Mouse (Mus musculus): Measurements from ENCODE around the gene Mgrn1.

DNA sequence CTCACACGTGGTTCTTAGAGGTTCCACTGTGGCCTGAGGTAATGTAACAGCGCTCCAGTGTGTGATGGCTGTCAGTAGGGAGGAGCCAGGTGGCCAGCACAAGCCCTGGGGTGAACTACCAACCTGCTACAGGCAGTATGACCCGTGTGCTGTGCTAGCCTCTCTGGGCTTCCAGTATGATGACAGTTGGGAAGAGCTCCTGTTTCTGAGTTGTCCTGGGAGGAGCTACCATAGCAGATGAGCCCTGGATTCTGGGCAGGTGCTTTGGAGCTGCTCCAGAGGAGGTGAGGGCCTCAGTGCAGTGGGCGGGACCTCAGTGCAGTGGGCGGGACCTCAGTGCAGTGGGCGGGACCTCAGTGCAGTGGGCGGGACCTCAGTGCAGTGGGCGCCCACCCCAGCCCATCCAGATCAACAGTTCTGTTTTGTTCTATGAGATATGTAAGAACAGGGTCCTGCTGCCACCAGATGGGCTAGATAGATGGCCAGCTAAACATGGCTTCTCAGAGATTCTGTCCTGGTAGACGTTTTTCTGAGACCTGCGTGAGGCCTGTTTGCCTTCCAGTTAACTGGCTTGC lies 26.1 kb downstream of the Mgrn1 start:
- TF ChIP-seq CTCF (IDR thresholded peaks at IDR 0.05; ENCODE audit: control insufficient read depth, insufficient read depth, low read length): no peak
- no peak for TF ChIP-seq POLR2A (IDR thresholded peaks at IDR 0.05; ENCODE audit: borderline replicate concordance, control insufficient read depth, low read depth, low read length)

All from bone marrow, adult 2 months (tissue).